Comparison of ENCODE assay signal across 8 mouse cellular contexts in genomic region chr9:107975399-107976386, GRCm38 (mm10). TPM values are rescaled to one million over a fixed set of nuclear protein-coding genes. Genes with fewer than 3 reads are reported as not detected.
A peak's percentile ranks its signal among the peaks of the same experiment; 100 is the strongest.
DNase-seq lines count a peak whose midpoint lies in the region; ATAC-seq lines count a peak whose summit lies in the region.

Gene Uba7, plus strand, starts transcription at chr9:107975505.

- no peak for ATAC-seq in forebrain, embryonic 12.5 days (ENCODE audit: low FRiP score)
- no peak for ATAC-seq in forebrain, embryonic 14.5 days
- ATAC-seq in activated CD4-positive, CD25-positive, alpha-beta regulatory T cell, adult 4 months = peak; percentile 90
- ATAC-seq in granulocyte monocyte progenitor cell, adult 5-6 weeks (replicated peaks; ENCODE audit: poor library complexity, severe bottlenecking) = peak; percentile 81
- no peak for ATAC-seq in midbrain, embryonic 13.5 days

- no peaks in the 10 kb centered on the region for H3K4me1 ChIP-seq in forebrain, embryonic 12.5 days
- H3K4me1 ChIP-seq in forebrain, embryonic 14.5 days (ENCODE audit: control insufficient read depth, insufficient read depth, low read length) = no peaks in the 10 kb centered on the region
- no peaks in the 10 kb centered on the region for H3K4me1 ChIP-seq in midbrain, embryonic 13.5 days (replicated peaks)

- 75% methylated on average over 12 of the region's 12 CpGs for WGBS in forebrain, embryonic 12.5 days
- WGBS in forebrain, embryonic 14.5 days = 76% methylated on average over 12 of the region's 12 CpGs
- WGBS in midbrain, embryonic 13.5 days = 78% methylated on average over 12 of the region's 12 CpGs

- H3K27ac ChIP-seq in forebrain, embryonic 12.5 days = no peak within 1 kb of the TSS
- no peak within 1 kb of the TSS for H3K27ac ChIP-seq in forebrain, embryonic 14.5 days (ENCODE audit: low read depth, low read length)
- no peak within 1 kb of the TSS for H3K27ac ChIP-seq in midbrain, embryonic 13.5 days

- no peak within 1 kb of the TSS for H3K4me3 ChIP-seq in forebrain, embryonic 12.5 days (replicated peaks)
- H3K4me3 ChIP-seq in forebrain, embryonic 14.5 days (ENCODE audit: low read depth, low read length) = no peak within 1 kb of the TSS
- no peak within 1 kb of the TSS for H3K4me3 ChIP-seq in midbrain, embryonic 13.5 days (replicated peaks)

- H3K9me3 ChIP-seq in forebrain, embryonic 12.5 days = no peaks in the 10 kb centered on the region
- no peaks in the 10 kb centered on the region for H3K9me3 ChIP-seq in forebrain, embryonic 14.5 days (replicated peaks; ENCODE audit: control insufficient read depth, low read length)
- no peaks in the 10 kb centered on the region for H3K9me3 ChIP-seq in midbrain, embryonic 13.5 days

- no peak for DNase-seq in forebrain, embryonic 14.5 days (ENCODE audit: low spot score)
- peak; percentile 59 for DNase-seq in kidney, adult 9 months
- DNase-seq in lung, postnatal 10 days = peak; percentile 40
- peak; percentile 54 for DNase-seq in thymus, postnatal 4 days

- H3K27me3 ChIP-seq in forebrain, embryonic 12.5 days = no peaks in the 10 kb centered on the region
- H3K27me3 ChIP-seq in forebrain, embryonic 14.5 days (replicated peaks; ENCODE audit: control insufficient read depth, insufficient read depth, low read length) = no peaks in the 10 kb centered on the region
- H3K27me3 ChIP-seq in midbrain, embryonic 13.5 days = no peaks in the 10 kb centered on the region

- 0 out of 2 replicates have a peak within 1 kb of the TSS, but pooled peaks have one; percentile 6 for H3K4me2 ChIP-seq in forebrain, embryonic 12.5 days
- no peak within 1 kb of the TSS for H3K4me2 ChIP-seq in forebrain, embryonic 14.5 days (ENCODE audit: low read length)
- no peak within 1 kb of the TSS for H3K4me2 ChIP-seq in midbrain, embryonic 13.5 days (replicated peaks)

- H3K9ac ChIP-seq in forebrain, embryonic 12.5 days = no peak within 1 kb of the TSS
- H3K9ac ChIP-seq in forebrain, embryonic 14.5 days (ENCODE audit: low read length) = no peak within 1 kb of the TSS
- H3K9ac ChIP-seq in midbrain, embryonic 13.5 days (replicated peaks) = no peak within 1 kb of the TSS

- H3K36me3 ChIP-seq in forebrain, embryonic 12.5 days (replicated peaks) = peaks cover 16% of the 10 kb centered on the region
- peaks cover 10% of the 10 kb centered on the region for H3K36me3 ChIP-seq in forebrain, embryonic 14.5 days (ENCODE audit: control insufficient read depth, insufficient read depth, low read length)
- H3K36me3 ChIP-seq in midbrain, embryonic 13.5 days = 0 out of 2 replicates have a peak, but pooled peaks cover 1% of the 10 kb centered on the region

RNA-seq across cellular contexts. Expression of gene Uba7, which starts in this region (rescaled TPM):
- 5.8 and 6.5 TPM in 2 replicates for polyA plus RNA-seq in forebrain, embryonic 12.5 days (2016; fragmentation: Nextera tagmentation; extraction: Ambion mirVana)
- polyA plus RNA-seq in forebrain, embryonic 14.5 days (2014; fragmentation: Nextera tagmentation; extraction: Ambion mirVana) = 3.1 and 4.7 TPM in 2 replicates
- 100 to 1,000 TPM; 132 to 138 TPM for polyA plus RNA-seq in activated CD4-positive, CD25-positive, alpha-beta regulatory T cell, adult 4 months (2017; shearing (Covaris generic))
- total RNA-seq in granulocyte monocyte progenitor cell, adult 5-6 weeks (2014; fragmentation: Nextera tagmentation) = 79.1 and 88.9 TPM in 2 replicates
- total RNA-seq in granulocyte monocyte progenitor cell, adult 5-6 weeks (2017) = 21.4 and 33.4 TPM in 2 replicates
- polyA plus RNA-seq in midbrain, embryonic 13.5 days (2015; fragmentation: Nextera tagmentation; extraction: Ambion mirVana) = 3.5 and 4.7 TPM in 2 replicates

Comparison
In these comparisons a context has a peak if more than half of its experiments do, and no peak if none do; other contexts are left out.
1. RNA of gene Uba7 (polyA plus RNA-seq): 132 to 138 TPM in activated CD4-positive, CD25-positive, alpha-beta regulatory T cell, adult 4 months; 5.8 to 6.5 TPM in forebrain, embryonic 12.5 days, 3.1 to 4.7 TPM in forebrain, embryonic 14.5 days and 3.5 to 4.7 TPM in midbrain, embryonic 13.5 days; every median in the first group is over 10 times any median in the second.
2. ATAC-seq: peak in activated CD4-positive, CD25-positive, alpha-beta regulatory T cell, adult 4 months (single experiment) and granulocyte monocyte progenitor cell, adult 5-6 weeks (single experiment); none in forebrain, embryonic 12.5 days (single experiment), forebrain, embryonic 14.5 days (single experiment) and midbrain, embryonic 13.5 days (single experiment).